Mouse (Mus musculus) embryonic fibroblast, embryonic 13.5 days (primary cell): Measurements from ENCODE around the gene Kdelc2.

Experiments used
- CTCF ChIP-seq: IDR thresholded peaks from 2 replicates; pipeline ENCODE4 v1.5.1; 2011; ENCODE audit warnings: mild to moderate bottlenecking, control low read depth, low read length, moderate library complexity, borderline replicate concordance; ENCODE audit not compliant: insufficient read depth
- POLR2A ChIP-seq: IDR thresholded peaks from 2 replicates; pipeline ENCODE4 v1.6.1; 2011; ENCODE audit warnings: low read depth, mild to moderate bottlenecking, control low read depth, low read length, moderate library complexity

DNA sequence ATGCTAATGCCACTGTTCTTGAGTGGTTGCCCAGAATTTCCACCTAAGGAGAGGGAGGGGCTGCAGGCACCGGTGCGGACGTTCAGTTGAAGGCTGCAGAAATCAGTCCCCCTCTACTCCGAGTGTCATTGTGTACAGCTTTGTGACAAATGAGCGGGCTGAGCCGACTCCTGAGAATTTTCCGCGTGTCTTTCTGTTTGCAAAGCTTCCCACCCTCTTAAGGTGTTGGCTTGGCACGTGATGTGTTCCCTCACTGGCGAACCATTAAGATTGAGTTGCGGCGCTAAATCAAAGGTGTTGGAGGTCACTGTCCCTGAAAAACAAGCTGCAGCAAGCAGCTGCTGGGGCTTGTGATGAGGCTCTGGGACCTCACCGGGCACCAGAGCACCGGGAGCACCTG lies 42.9 kb upstream of the Kdelc2 start:
- no peak for TF ChIP-seq CTCF
- no peak for TF ChIP-seq POLR2A
